Mouse (Mus musculus) heart, adult 8-10 months (tissue): ENCODE results near the gene Nhlrc4. TPM values are rescaled to one million over a fixed set of nuclear protein-coding genes. Genes with fewer than 3 reads are reported as not detected.

Experiments
- total RNA-seq, 4 experiments: library from RNA; stranded (reverse); gene quantifications; 2 replicates each; pipeline ENCODE4 v1.2.4; 2022

Nhlrc4 gene
- total RNA-seq, 4 experiments from 2014 or later, result 0.41 TPM; not detected in 3

Other genes with a start within 250 kb of the Nhlrc4 start
- 1 to 10 TPM in 2 of 4 experiments, not detected in 2; 1.1 to 2.0 TPM for gene Gng13, start 227.8 kb downstream of the Nhlrc4 start, total RNA-seq
- 1 to 10 TPM; 1.2 to 2.1 (median 1.6) TPM for gene Chtf18, start 217.5 kb downstream of the Nhlrc4 start, total RNA-seq
- gene Rpusd1, start 217.3 kb downstream of the Nhlrc4 start, total RNA-seq, result 1 to 10 TPM; 4.5 to 5.3 (median 4.6) TPM
- gene Mslnl, start 208.9 kb downstream of the Nhlrc4 start, total RNA-seq, result not detected
- 10 to 100 TPM in 3 of 4 experiments, 1 to 10 TPM in 1; 9.8 to 20.9 (median 17.6) TPM for gene Msln, start 190.6 kb downstream of the Nhlrc4 start, total RNA-seq
- gene Narfl, start 171.2 kb downstream of the Nhlrc4 start, total RNA-seq, result 10 to 100 TPM; 43.8 to 48.8 (median 46.6) TPM
- gene Haghl, start 159.3 kb downstream of the Nhlrc4 start, total RNA-seq, result 10 to 100 TPM in 3 of 4 experiments, 1 to 10 TPM in 1; 8.5 to 18.4 (median 12.1) TPM
- gene Ccdc78, start 158.4 kb downstream of the Nhlrc4 start, total RNA-seq, result under 1 TPM in 1 of 4 experiments, not detected in 3; 0.38 TPM
- 10 to 100 TPM; 40.7 to 49.9 (median 44.9) TPM for gene Fam173a, start 152.1 kb downstream of the Nhlrc4 start, total RNA-seq
- gene AC134908.4, start 149.3 kb downstream of the Nhlrc4 start, total RNA-seq, result 1 to 10 TPM in 1 of 4 experiments, under 1 TPM in 1, not detected in 2; 0.72 to 1.8 TPM
- gene Metrn, start 147.8 kb downstream of the Nhlrc4 start, total RNA-seq, result 10 to 100 TPM; 58.8 to 75.3 (median 65.7) TPM
- 1 to 10 TPM; 1.2 to 1.9 (median 1.5) TPM for gene Fbxl16, start 135.9 kb downstream of the Nhlrc4 start, total RNA-seq
- gene Wdr24, start 121.3 kb downstream of the Nhlrc4 start, total RNA-seq, result 10 to 100 TPM; 11.2 to 12.6 (median 12.1) TPM
- gene Jmjd8, start 116.1 kb downstream of the Nhlrc4 start, total RNA-seq, result 10 to 100 TPM; 34.2 to 39.6 (median 34.8) TPM
- gene Stub1, start 111.6 kb downstream of the Nhlrc4 start, total RNA-seq, result 100 to 1,000 TPM; 129 to 137 (median 130) TPM
- 1 to 10 TPM in 3 of 4 experiments, under 1 TPM in 1; 0.97 to 5.1 (median 1.6) TPM for gene Rhbdl1, start 107.7 kb downstream of the Nhlrc4 start, total RNA-seq
- 1 to 10 TPM; 2.2 to 4.4 (median 3.8) TPM for gene Gm20683, start 103.2 kb downstream of the Nhlrc4 start, total RNA-seq
- 100 to 1,000 TPM; 128 to 153 (median 135) TPM for gene Rhot2, start 100.1 kb downstream of the Nhlrc4 start, total RNA-seq
- gene Wdr90, start 83.5 kb downstream of the Nhlrc4 start, total RNA-seq, result 1 to 10 TPM; 1.4 to 2.1 (median 1.6) TPM
- 100 to 1,000 TPM; 211 to 282 (median 267) TPM for gene Mcrip2, start 76.2 kb downstream of the Nhlrc4 start, total RNA-seq
- 10 to 100 TPM; 13.6 to 16.8 (median 14.5) TPM for gene Mettl26, start 69.9 kb downstream of the Nhlrc4 start, total RNA-seq
- under 1 TPM; 0.44 to 0.57 (median 0.51) TPM for gene Wfikkn1, start 64.1 kb downstream of the Nhlrc4 start, total RNA-seq
- 10 to 100 TPM; 17.3 to 20.1 (median 17.7) TPM for gene Rab40c, start 25.2 kb downstream of the Nhlrc4 start, total RNA-seq
- 10 to 100 TPM; 37.3 to 48.3 (median 47.8) TPM for gene Pigq, start within 50 bp of the Nhlrc4 start, total RNA-seq
- under 1 TPM; 0.24 to 0.85 (median 0.36) TPM for gene A930017K11Rik, start 7.6 kb upstream of the Nhlrc4 start, total RNA-seq
- gene Capn15, start 40.8 kb upstream of the Nhlrc4 start, total RNA-seq, result 1 to 10 TPM; 5.4 to 8.1 (median 6.8) TPM
- 10 to 100 TPM; 30.0 to 33.6 (median 32.2) TPM for gene Rab11fip3, start 124.6 kb upstream of the Nhlrc4 start, total RNA-seq
- gene Decr2, start 145.4 kb upstream of the Nhlrc4 start, total RNA-seq, result 10 to 100 TPM; 10.2 to 11.2 (median 11.0) TPM
- gene Nme4, start 150.6 kb upstream of the Nhlrc4 start, total RNA-seq, result 1 to 10 TPM; 5.0 to 7.6 (median 5.9) TPM
- 1 to 10 TPM; 6.0 to 7.0 (median 6.2) TPM for gene Tmem8, start 168.3 kb upstream of the Nhlrc4 start, total RNA-seq
- 100 to 1,000 TPM; 160 to 201 (median 177) TPM for gene Mrpl28, start 178.5 kb upstream of the Nhlrc4 start, total RNA-seq
- gene Axin1, start 193.7 kb upstream of the Nhlrc4 start, total RNA-seq, result 10 to 100 TPM; 16.1 to 21.6 (median 17.3) TPM